Mouse (Mus musculus): Measurements from ENCODE around the gene Gsk3a.

GRCm38 (mm10) chr7:25274571-25274970 is 36.9 kb upstream of the Gsk3a start:
- TF ChIP-seq EP300 (IDR thresholded peaks at IDR 0.05; ENCODE audit: low read depth) (no peak), CTCF (IDR thresholded peaks at IDR 0.05; ENCODE audit: low read depth) (no peak; the same call in 1 of the 2 replicates)

All from liver, embryonic 14.5 days (tissue).